ENCODE assay signal across 22 mouse cellular contexts in the genomic region with DNA sequence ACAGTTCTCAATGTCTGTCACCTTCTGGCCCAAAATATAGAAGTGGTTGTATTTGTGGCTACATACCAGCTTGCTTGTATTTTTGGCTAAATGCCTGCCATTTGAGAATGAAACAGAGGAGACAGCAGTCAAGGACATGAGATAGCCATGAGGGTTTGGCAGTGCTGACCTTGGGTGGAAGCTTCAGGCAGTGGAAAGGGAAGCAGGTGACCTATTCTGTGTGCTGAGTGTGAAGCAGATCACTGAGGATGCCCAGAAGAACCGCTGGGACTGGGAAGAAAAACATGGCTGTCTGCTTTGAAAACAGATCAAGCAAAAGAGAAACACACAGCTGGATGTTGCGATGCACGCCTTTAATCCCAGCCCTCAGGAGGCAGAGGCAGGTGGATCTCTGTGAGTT.
DNase-seq lines count a peak whose midpoint lies in the region.
"Had no signal": no experiment of that assay in that cellular context is flagged by ENCODE, and none has a peak within 500 bp of the region (broad histone marks: within the 10 kb centered on the region; RNA-seq: fewer than 3 reads in every experiment).

No protein-coding gene starts in this region.

- no peak overlapping the region for H3K27ac ChIP-seq in heart, embryonic 10.5 days
- H3K27ac ChIP-seq: embryonic facial prominence, embryonic 12.5 days; embryonic facial prominence, embryonic 15.5 days; forebrain, embryonic 12.5 days; heart, embryonic 13.5 days; hindbrain, embryonic 10.5 days; hindbrain, embryonic 13.5 days; intestine, embryonic 15.5 days had no signal

- H3K27me3 ChIP-seq in heart, embryonic 10.5 days (ENCODE audit: insufficient read depth, poor library complexity, severe bottlenecking) = no peaks in the 10 kb centered on the region
- H3K27me3 ChIP-seq: embryonic facial prominence, embryonic 12.5 days; embryonic facial prominence, embryonic 15.5 days; heart, embryonic 13.5 days; intestine, embryonic 15.5 days had no signal

- H3K4me1 ChIP-seq in heart, embryonic 10.5 days = peaks cover 13% of the 10 kb centered on the region
- H3K4me1 ChIP-seq: embryonic facial prominence, embryonic 12.5 days; embryonic facial prominence, embryonic 15.5 days had no signal

- H3K36me3 ChIP-seq in heart, embryonic 10.5 days = no peaks in the 10 kb centered on the region
- H3K36me3 ChIP-seq: embryonic facial prominence, embryonic 12.5 days; embryonic facial prominence, embryonic 15.5 days; forebrain, embryonic 12.5 days; heart, embryonic 13.5 days; hindbrain, embryonic 10.5 days; hindbrain, embryonic 13.5 days; intestine, embryonic 15.5 days had no signal

- no peak overlapping the region for H3K4me3 ChIP-seq in heart, embryonic 10.5 days
- H3K4me3 ChIP-seq: embryonic facial prominence, embryonic 12.5 days; embryonic facial prominence, embryonic 15.5 days; forebrain, embryonic 12.5 days; heart, embryonic 13.5 days; hindbrain, embryonic 10.5 days; hindbrain, embryonic 13.5 days; intestine, embryonic 15.5 days had no signal

- H3K9me3 ChIP-seq in heart, embryonic 10.5 days = 0 out of 2 replicates have a peak, but pooled peaks cover 3% of the 10 kb centered on the region
- H3K9me3 ChIP-seq: embryonic facial prominence, embryonic 12.5 days; embryonic facial prominence, embryonic 15.5 days; forebrain, embryonic 12.5 days; heart, embryonic 13.5 days; hindbrain, embryonic 13.5 days; intestine, embryonic 15.5 days had no signal

- 84% methylated on average over 3 of the region's 3 CpGs for WGBS in heart, embryonic 10.5 days

- DNase-seq in adrenal gland, adult 8-10 months = peak; percentile 30
- DNase-seq in adrenal gland, postnatal 4 days (ENCODE audit: low spot score in 2 of 2) = no peak
- peak; percentile 6 for DNase-seq in heart, embryonic 10.5 days (ENCODE audit: low spot score)
- no peak for DNase-seq in heart, postnatal 4 days
- DNase-seq in adrenal gland, postnatal 36 days = peak; percentile 35 to 38
- no peak for DNase-seq in gastrocnemius, postnatal 10 days
- DNase-seq: cerebellum, adult 11 months; cerebellum, adult 2 months; cerebellum, adult 9-11 months; cerebellum, postnatal 25 days; gastrocnemius, postnatal 14 days; heart, adult 18-20 months; heart, postnatal 14 days; kidney, adult 11 months; kidney, adult 8-10 months had no signal

Comparison
In these comparisons a context has a peak if more than half of its experiments do, and no peak if none do; other contexts are left out.
1. DNase-seq: peak in adrenal gland, adult 8-10 months (single experiment), heart, embryonic 10.5 days (single experiment) and adrenal gland, postnatal 36 days (2 of 2); none in adrenal gland, postnatal 4 days (0 of 2), heart, postnatal 4 days (single experiment) and gastrocnemius, postnatal 10 days (single experiment).